Mouse (Mus musculus) gastrocnemius, adult 18-20 months (tissue): ENCODE results near the gene Adgrd1. TPM values are rescaled to one million over a fixed set of nuclear protein-coding genes. Genes with fewer than 3 reads are reported as not detected.

ENCODE experiments used
- DNase-seq: peaks from one replicate; pipeline ENCODE4 v3.0.0; 2021; ENCODE audit warnings: low spot score
- total RNA-seq, 2 experiments: library from RNA; stranded (reverse); gene quantifications; 2 replicates each; pipeline ENCODE4 v1.2.3; 2021

The Adgrd1 gene
- total RNA-seq, 2 experiments from 2014 or later, result 3.5 to 5.7 TPM

GRCm38 (mm10) chr5:129249080-129249479 is 152.5 kb downstream of the Adgrd1 start:
- no peak for DNase-seq

Other genes starting within 250 kb of the Adgrd1 start
- not detected for gene Rimbp2, start 143.3 kb upstream of the Adgrd1 start, total RNA-seq
- 1 to 10 TPM; 4.5 to 6.6 TPM for gene Stx2, start 88.2 kb upstream of the Adgrd1 start, total RNA-seq
- gene Ran, start 76.7 kb upstream of the Adgrd1 start, total RNA-seq, result 10 to 100 TPM; 68.9 to 83.3 TPM